Mouse (Mus musculus): Measurements from ENCODE around the gene Cct7. TPM values are rescaled to one million over a fixed set of nuclear protein-coding genes. Genes with fewer than 3 reads are reported as not detected.

The Cct7 gene
- polyA plus RNA-seq, 1 experiment = 207 TPM

GRCm38 (mm10) chr6:85478416-85478815 lies 27.1 kb downstream of the Cct7 start:
- Histone ChIP-seq H3K4me3 (replicated peaks; ENCODE audit: insufficient read depth, low read depth, low read length) (no peak overlapping the region), H3K4me1 (ENCODE audit: control insufficient read depth, insufficient read depth, low read length) (peaks cover 8% of the 10 kb centered on the region), H3K27ac (ENCODE audit: insufficient read depth, low read length) (no peak overlapping the region), H3K27me3 (ENCODE audit: control insufficient read depth, insufficient read depth, low read length) (no peaks in the 10 kb centered on the region)
- DNase-seq = no peak
- 77% methylated on average over 14 of the region's 14 CpGs for WGBS
- TF ChIP-seq CTCF (IDR thresholded peaks at IDR 0.05; ENCODE audit: borderline replicate concordance, insufficient read depth, low read depth, low read length) (peak; percentile 6; the same call in 1 of the 2 replicates), POLR2A (IDR thresholded peaks at IDR 0.05; ENCODE audit: borderline replicate concordance, insufficient read depth, low read length) (no peak)

- 50% methylated on average over 5 of the region's 5 CpGs for WGBS
- Histone ChIP-seq H3K4me3 (replicated peaks; ENCODE audit: insufficient read depth, low read depth, low read length) (no peak overlapping the region), H3K27me3 (ENCODE audit: control insufficient read depth, insufficient read depth, low read length) (no peaks in the 10 kb centered on the region), H3K27ac (ENCODE audit: insufficient read depth, low read length) (no peak overlapping the region), H3K4me1 (ENCODE audit: control insufficient read depth, insufficient read depth, low read length) (peaks cover 8% of the 10 kb centered on the region)
- DNase-seq = no peak
- TF ChIP-seq CTCF (IDR thresholded peaks at IDR 0.05; ENCODE audit: borderline replicate concordance, insufficient read depth, low read depth, low read length) (no peak), POLR2A (IDR thresholded peaks at IDR 0.05; ENCODE audit: borderline replicate concordance, insufficient read depth, low read length) (no peak)
Measured at GRCm38 (mm10) chr6:85479979-85480378, 28.7 kb downstream of the Cct7 start.

- TF ChIP-seq CTCF (IDR thresholded peaks at IDR 0.05; ENCODE audit: borderline replicate concordance, insufficient read depth, low read depth, low read length) = no peak
- 35% methylated on average over 16 of the region's 16 CpGs for WGBS
- no peak overlapping the region for H3K27ac ChIP-seq (ENCODE audit: insufficient read depth, low read length)
Measured at GRCm38 (mm10) chr6:85480685-85481084, 29.4 kb downstream of the Cct7 start.

GRCm38 (mm10) chr6:85483843-85484721 lies 32.8 kb downstream of the Cct7 start:
- DNase-seq = peak; percentile 56 to 65
- H3K27me3 ChIP-seq (ENCODE audit: control insufficient read depth, insufficient read depth, low read length) = no peaks in the 10 kb centered on the region
- TF ChIP-seq CTCF (IDR thresholded peaks at IDR 0.05; ENCODE audit: borderline replicate concordance, insufficient read depth, low read depth, low read length) = no peak
- H3K27ac ChIP-seq (ENCODE audit: insufficient read depth, low read length) = no peak overlapping the region
- WGBS = 8% methylated on average over 92 of the region's 92 CpGs
- H3K4me1 ChIP-seq (ENCODE audit: control insufficient read depth, insufficient read depth, low read length) = peaks cover 8% of the 10 kb centered on the region
- H3K4me3 ChIP-seq (replicated peaks; ENCODE audit: insufficient read depth, low read depth, low read length) = peak overlapping the region; percentile 19

More at GRCm38 (mm10) chr6:85480685-85481084, 29.4 kb downstream of the Cct7 start:
- no peaks in the 10 kb centered on the region for H3K27me3 ChIP-seq (ENCODE audit: control insufficient read depth, insufficient read depth, low read length)
- H3K4me1 ChIP-seq (ENCODE audit: control insufficient read depth, insufficient read depth, low read length) = peaks cover 8% of the 10 kb centered on the region
- H3K4me3 ChIP-seq (replicated peaks; ENCODE audit: insufficient read depth, low read depth, low read length) = no peak overlapping the region
- DNase-seq = no peak

- TF ChIP-seq POLR2A (IDR thresholded peaks at IDR 0.05; ENCODE audit: borderline replicate concordance, insufficient read depth, low read length) = no peak
- TF ChIP-seq CTCF (IDR thresholded peaks at IDR 0.05; ENCODE audit: borderline replicate concordance, insufficient read depth, low read depth, low read length) = no peak
- 68% methylated on average over 2 of the region's 2 CpGs for WGBS
- peaks cover 3% of the 10 kb centered on the region for H3K4me1 ChIP-seq (ENCODE audit: control insufficient read depth, insufficient read depth, low read length)
- no peaks in the 10 kb centered on the region for H3K27me3 ChIP-seq (ENCODE audit: control insufficient read depth, insufficient read depth, low read length)
- DNase-seq = no peak
- no peak overlapping the region for H3K27ac ChIP-seq (ENCODE audit: insufficient read depth, low read length)
- no peak overlapping the region for H3K4me3 ChIP-seq (replicated peaks; ENCODE audit: insufficient read depth, low read depth, low read length)
Measured at GRCm38 (mm10) chr6:85485738-85486137, 34.4 kb downstream of the Cct7 start.

GRCm38 (mm10) chr6:85488510-85488909 lies 37.2 kb downstream of the Cct7 start:
- no peak for DNase-seq
- WGBS = 52% methylated on average over 4 of the region's 4 CpGs
- Histone ChIP-seq H3K4me3 (replicated peaks; ENCODE audit: insufficient read depth, low read depth, low read length) (no peak overlapping the region), H3K27me3 (ENCODE audit: control insufficient read depth, insufficient read depth, low read length) (no peaks in the 10 kb centered on the region), H3K4me1 (ENCODE audit: control insufficient read depth, insufficient read depth, low read length) (no peaks in the 10 kb centered on the region; the same call in 1 of the 2 replicates), H3K27ac (ENCODE audit: insufficient read depth, low read length) (no peak overlapping the region)
- TF ChIP-seq CTCF (IDR thresholded peaks at IDR 0.05; ENCODE audit: borderline replicate concordance, insufficient read depth, low read depth, low read length) (no peak), POLR2A (IDR thresholded peaks at IDR 0.05; ENCODE audit: borderline replicate concordance, insufficient read depth, low read length) (no peak)

- Histone ChIP-seq H3K27me3 (ENCODE audit: control insufficient read depth, insufficient read depth, low read length) (no peaks in the 10 kb centered on the region), H3K27ac (ENCODE audit: insufficient read depth, low read length) (no peak overlapping the region), H3K4me3 (replicated peaks; ENCODE audit: insufficient read depth, low read depth, low read length) (no peak overlapping the region), H3K4me1 (ENCODE audit: control insufficient read depth, insufficient read depth, low read length) (no peaks in the 10 kb centered on the region; the same call in 1 of the 2 replicates)
- no peak for DNase-seq
- WGBS = 88% methylated on average over 3 of the region's 3 CpGs
- TF ChIP-seq POLR2A (IDR thresholded peaks at IDR 0.05; ENCODE audit: borderline replicate concordance, insufficient read depth, low read length) (no peak), CTCF (IDR thresholded peaks at IDR 0.05; ENCODE audit: borderline replicate concordance, insufficient read depth, low read depth, low read length) (no peak)
Measured at GRCm38 (mm10) chr6:85489717-85490116, 38.4 kb downstream of the Cct7 start.

GRCm38 (mm10) chr6:85490252-85490651 lies 38.9 kb downstream of the Cct7 start:
- Histone ChIP-seq H3K4me1 (ENCODE audit: control insufficient read depth, insufficient read depth, low read length) (no peaks in the 10 kb centered on the region; the same call in 1 of the 2 replicates), H3K27ac (ENCODE audit: insufficient read depth, low read length) (no peak overlapping the region), H3K27me3 (ENCODE audit: control insufficient read depth, insufficient read depth, low read length) (no peaks in the 10 kb centered on the region), H3K4me3 (replicated peaks; ENCODE audit: insufficient read depth, low read depth, low read length) (no peak overlapping the region)
- TF ChIP-seq CTCF (IDR thresholded peaks at IDR 0.05; ENCODE audit: borderline replicate concordance, insufficient read depth, low read depth, low read length) = no peak
- no peak for DNase-seq
- WGBS = 85% methylated on average over 4 of the region's 4 CpGs

Data from cerebellum, adult 2 months (tissue).